Mouse (Mus musculus) ES-E14 (cell line): ENCODE results near the gene Tns3. TPM values are rescaled to one million over a fixed set of nuclear protein-coding genes. Genes with fewer than 3 reads are reported as not detected.

Experiments
- DNase-seq: peaks from one replicate; pipeline ENCODE4 v3.0.0-alpha.2; 2013; ENCODE audit warnings: low read depth, low spot score
- H3K27ac ChIP-seq: 2 replicates; pipeline ENCODE4 v1.5.1; 2012; ENCODE audit warnings: low read depth, mild to moderate bottlenecking, low read length, moderate library complexity, mixed read lengths; ENCODE audit not compliant: poor library complexity, insufficient read depth, severe bottlenecking
- H3K36me3 ChIP-seq: 2 replicates; pipeline ENCODE4 v1.6.1; 2012; ENCODE audit warnings: mild to moderate bottlenecking, low read length, moderate library complexity, mixed read lengths; ENCODE audit not compliant: control insufficient read depth, poor library complexity, insufficient read depth, severe bottlenecking
- H3K4me1 ChIP-seq, 2 experiments: fragments of 150-350 bp in 1 of 2; sonication (generic) in 1 of 2; 2 replicates each; pipeline ENCODE4 v1.6.1; 2012; ENCODE audit warnings: low read length in 2 of 2, mild to moderate bottlenecking in 1 of 2, mixed read lengths in 1 of 2; ENCODE audit not compliant: control insufficient read depth in 2 of 2, insufficient read depth in 2 of 2, poor library complexity in 1 of 2
- H3K4me3 ChIP-seq, 2 experiments: fragments of 150-350 bp in 1 of 2; sonication (generic) in 1 of 2; 2 replicates each; pipeline ENCODE4 v1.5.1; 2012; ENCODE audit warnings: low read length in 2 of 2, low read depth in 1 of 2, mild to moderate bottlenecking in 1 of 2, mixed read lengths in 1 of 2; ENCODE audit not compliant: insufficient read depth in 1 of 2, poor library complexity in 1 of 2, severe bottlenecking in 1 of 2
- H3K9ac ChIP-seq: 2 replicates; pipeline ENCODE4 v1.6.1; 2012; ENCODE audit warnings: low read depth, mild to moderate bottlenecking, low read length, mixed read lengths; ENCODE audit not compliant: poor library complexity, insufficient read depth, severe bottlenecking
- H3K9me3 ChIP-seq: fragments of 150-350 bp; sonication (generic); 2 replicates; pipeline ENCODE4 v1.6.1; 2012; ENCODE audit warnings: low read depth, mild to moderate bottlenecking, low read length; ENCODE audit not compliant: control insufficient read depth, insufficient read depth
- CHD2 ChIP-seq: IDR thresholded peaks from 2 replicates; pipeline ENCODE4 v1.6.1; 2014; ENCODE audit warnings: mild to moderate bottlenecking, low read depth, low read length, inconsistent platforms
- HCFC1 ChIP-seq: IDR thresholded peaks from 2 replicates; pipeline ENCODE4 v1.6.1; 2012; ENCODE audit warnings: low read length, inconsistent platforms, borderline replicate concordance; ENCODE audit not compliant: insufficient read depth
- MAFK ChIP-seq: IDR thresholded peaks from 2 replicates; pipeline ENCODE4 v1.6.1; 2014; ENCODE audit warnings: mild to moderate bottlenecking, low read depth, low read length, inconsistent platforms; ENCODE audit not compliant: insufficient read depth
- ZC3H11A ChIP-seq: IDR thresholded peaks from 2 replicates; pipeline ENCODE4 v1.6.1; 2012; ENCODE audit warnings: low read depth, mild to moderate bottlenecking, inconsistent platforms, low read length, borderline replicate concordance
- ZNF384 ChIP-seq: IDR thresholded peaks from 2 replicates; pipeline ENCODE4 v1.6.1; 2012; ENCODE audit warnings: low read depth, low read length, inconsistent platforms
- in situ Hi-C, 2 experiments: fragments of 600-800 bp; cut with MboI; formaldehyde crosslinking; loops; one replicate each; pipeline ENCODE4 v1.15.1; 2025; ENCODE audit warnings: low sequenced_read_pairs in 2 of 2, inconsistent platforms in 1 of 2; ENCODE audit not compliant: unreplicated experiment in 2 of 2
- total RNA-seq: library from RNA; depleted of rRNA; stranded (reverse); fragments of 300-350 nt; gene quantifications from 2 replicates; pipeline ENCODE4 v1.2.3, GENCODE M21; 2012

Tns3 gene
- total RNA-seq, 1 experiment, result 111 TPM

DNA sequence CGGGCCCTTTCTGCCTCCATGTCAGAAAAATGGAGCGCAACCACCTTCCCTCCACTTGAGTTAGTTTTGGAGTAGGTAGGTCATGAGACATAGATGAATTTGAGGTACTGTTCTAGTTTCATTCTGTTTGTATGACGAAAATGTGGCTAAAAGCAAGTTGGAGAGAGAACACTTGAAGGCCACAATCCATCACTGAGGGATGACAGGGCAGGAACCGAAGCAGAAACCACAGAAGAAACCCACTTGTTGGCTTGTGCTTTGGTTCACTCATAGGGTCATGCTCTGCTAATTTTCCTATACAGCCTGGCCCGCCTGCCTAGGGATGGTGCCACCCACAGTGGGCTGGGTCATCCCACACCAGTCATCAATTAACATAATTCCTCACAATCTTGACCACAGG is 14.9 kb upstream of the Tns3 start:
- H3K4me1 ChIP-seq, result peaks cover 0 to 6% of the 10 kb centered on the region in 2 experiments; a peak in 2 of 4 replicates
- no peak overlapping the region for H3K27ac ChIP-seq
- TF ChIP-seq ZC3H11A (no peak), CHD2 (no peak), MAFK (no peak), ZNF384 (no peak), HCFC1 (no peak)
- no peak overlapping the region for H3K9ac ChIP-seq
- H3K4me3 ChIP-seq, result no peak overlapping the region
- in situ Hi-C loops, result no loop called here
- DNase-seq, result no peak
- no peaks in the 10 kb centered on the region for H3K36me3 ChIP-seq
- H3K9me3 ChIP-seq, result peaks cover 2% of the 10 kb centered on the region; the same call in 1 of the 2 replicates

DNA sequence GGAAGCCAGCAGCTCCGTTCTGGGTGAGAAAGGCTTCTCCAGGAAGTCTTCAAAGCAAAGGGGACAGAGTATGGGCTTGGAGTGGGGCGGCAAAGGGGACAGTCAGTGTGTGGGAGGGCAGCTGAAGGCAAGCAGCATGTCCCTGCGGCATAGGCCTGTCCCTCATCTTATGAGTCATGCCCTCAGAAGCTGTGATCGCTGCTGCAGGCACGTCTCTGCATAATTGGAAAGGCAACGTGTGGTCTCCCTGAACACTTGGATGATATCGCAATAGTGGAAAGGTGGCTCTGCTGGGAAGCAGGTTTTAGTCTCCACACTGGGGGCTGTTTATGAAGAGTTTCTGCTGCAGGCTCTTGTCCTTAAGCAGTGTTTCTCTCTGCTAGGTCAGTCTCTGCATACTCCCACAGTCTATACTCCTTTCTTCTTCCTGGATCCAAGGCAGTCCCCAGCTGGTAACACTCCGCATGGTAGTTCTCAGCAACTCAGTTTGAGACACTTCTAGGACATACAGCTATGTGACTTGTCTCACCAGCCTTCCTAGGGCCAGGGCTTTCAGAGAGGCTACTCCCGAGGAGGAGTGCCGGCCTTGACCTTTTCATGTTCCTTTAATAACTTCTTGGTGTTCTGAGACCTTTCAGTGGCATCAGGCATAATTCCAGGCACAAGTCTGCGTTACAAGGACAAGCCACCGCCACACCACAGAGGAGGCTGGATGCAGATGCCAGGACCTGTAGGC is 14.1 kb upstream of the Tns3 start:
- H3K4me3 ChIP-seq, result no peak overlapping the region
- TF ChIP-seq HCFC1 (no peak), MAFK (no peak), ZNF384 (no peak), ZC3H11A (no peak)
- H3K9ac ChIP-seq, result no peak overlapping the region
- H3K9me3 ChIP-seq, result peaks cover 2% of the 10 kb centered on the region; the same call in 1 of the 2 replicates
- peaks cover 0 to 4% of the 10 kb centered on the region in 2 experiments; a peak in 1 of 4 replicates for H3K4me1 ChIP-seq
- no peak for DNase-seq
- no peak overlapping the region for H3K27ac ChIP-seq
- in situ Hi-C loops, result no loop called here
- H3K36me3 ChIP-seq, result no peaks in the 10 kb centered on the region

DNA sequence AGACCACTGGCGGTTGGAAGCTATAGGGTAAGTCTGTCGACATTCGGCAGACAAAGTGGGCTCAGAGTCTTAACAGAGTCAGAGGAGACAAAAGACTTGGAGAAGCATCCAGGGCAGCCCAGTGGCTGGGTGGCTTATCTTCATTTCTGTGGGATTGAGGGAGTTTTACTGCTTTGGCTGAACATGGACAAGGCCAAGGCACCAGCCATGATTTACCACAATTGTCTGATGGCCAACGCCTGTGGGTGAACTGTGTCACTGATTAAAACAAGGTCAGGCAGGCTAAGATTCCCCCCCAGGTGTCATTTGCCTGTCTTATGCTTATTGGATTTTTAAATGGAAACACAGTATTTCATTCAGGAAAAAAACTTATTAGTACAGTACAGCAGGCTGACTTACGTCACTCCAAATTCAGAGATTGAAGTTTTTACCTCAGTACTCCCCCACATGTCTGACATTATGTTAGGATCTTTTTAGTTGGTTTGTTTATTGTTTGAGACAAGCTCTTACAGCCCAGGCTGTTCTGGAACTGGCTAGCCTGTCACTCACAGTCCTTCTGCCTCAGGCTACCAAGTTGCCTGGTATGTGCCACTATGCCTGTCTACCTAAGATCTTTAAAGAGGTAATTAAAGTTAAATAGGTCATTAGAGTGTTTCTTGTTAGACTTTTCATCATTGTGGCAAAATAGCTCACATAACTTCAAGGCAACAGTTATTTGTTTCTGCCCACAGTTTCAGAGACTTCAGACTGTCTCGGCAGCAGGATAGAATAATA is 11.6 kb upstream of the Tns3 start:
- DNase-seq, result no peak
- in situ Hi-C loops, result no loop called here
- no peak overlapping the region for H3K4me3 ChIP-seq
- H3K4me1 ChIP-seq, result peaks cover 9 to 13% of the 10 kb centered on the region in 2 experiments
- H3K27ac ChIP-seq, result peak overlapping the region; percentile 4; the same call in 1 of the 2 replicates
- H3K36me3 ChIP-seq, result no peaks in the 10 kb centered on the region
- H3K9ac ChIP-seq, result no peak overlapping the region
- peaks cover 2% of the 10 kb centered on the region; the same call in 1 of the 2 replicates for H3K9me3 ChIP-seq
- TF ChIP-seq HCFC1 (no peak), CHD2 (no peak), MAFK (no peak), ZC3H11A (no peak), ZNF384 (no peak)

DNA sequence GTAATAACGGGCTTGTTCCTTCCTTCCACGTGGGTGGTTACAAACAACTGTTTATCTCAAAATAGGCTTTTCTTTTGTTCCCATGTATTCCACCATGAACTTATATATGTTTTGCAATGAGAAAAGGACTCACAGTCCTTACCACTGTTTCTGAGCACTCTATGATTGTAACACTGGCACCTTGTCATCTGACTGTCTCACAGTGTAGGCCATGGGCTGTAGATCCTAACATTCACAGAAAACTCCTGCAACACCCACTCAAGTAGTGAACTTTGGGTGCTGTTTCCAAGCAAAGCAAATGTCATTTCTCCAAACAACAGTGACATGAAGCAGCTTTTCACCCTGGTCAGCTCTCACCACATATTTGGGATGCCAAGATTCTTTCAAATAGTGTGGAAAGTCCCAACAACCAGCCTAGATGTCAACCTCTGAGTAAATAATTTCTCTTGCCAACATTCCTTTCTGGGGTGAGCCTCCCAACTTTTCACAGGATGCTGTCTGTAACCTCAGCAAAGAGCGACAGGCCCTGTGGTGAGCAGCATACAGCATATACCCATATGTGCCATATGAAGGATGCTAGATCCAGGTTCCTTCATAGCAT is 10.3 kb upstream of the Tns3 start:
- H3K4me3 ChIP-seq, result no peak overlapping the region
- H3K9ac ChIP-seq, result no peak overlapping the region
- no peak for DNase-seq
- TF ChIP-seq ZC3H11A (no peak), ZNF384 (no peak), HCFC1 (no peak), CHD2 (no peak), MAFK (no peak)
- H3K36me3 ChIP-seq, result no peaks in the 10 kb centered on the region
- H3K9me3 ChIP-seq, result peaks cover 2% of the 10 kb centered on the region; the same call in 1 of the 2 replicates
- in situ Hi-C loops, result no loop called here
- no peak overlapping the region for H3K27ac ChIP-seq
- peaks cover 9 to 17% of the 10 kb centered on the region in 2 experiments for H3K4me1 ChIP-seq
